Mouse (Mus musculus) ES-Bruce4 (cell line): Measurements from ENCODE around the gene Sppl2a.

Experiments
- CTCF ChIP-seq: IDR thresholded peaks from one replicate; pipeline ENCODE4 v1.8.1; 2011; ENCODE audit warnings: low read depth, low read length
- EP300 ChIP-seq: IDR thresholded peaks from 2 replicates; pipeline ENCODE4 v1.6.1; 2011; ENCODE audit warnings: low read depth, low read length; ENCODE audit not compliant: insufficient read depth
- POLR2A ChIP-seq: IDR thresholded peaks from one replicate; pipeline ENCODE4 v1.8.1; 2011; ENCODE audit warnings: low read length; ENCODE audit not compliant: insufficient read depth

GRCm38 (mm10) chr2:126865026-126865425 lies 68.0 kb downstream of the Sppl2a start:
- TF ChIP-seq CTCF (no peak), POLR2A (no peak), EP300 (no peak)
